Mouse (Mus musculus): ENCODE measurements around the gene Gar1.

- TF ChIP-seq CTCF (IDR thresholded peaks at IDR 0.05; ENCODE audit: insufficient read depth, low read length) (no peak), POLR2A (IDR thresholded peaks at IDR 0.05; ENCODE audit: borderline replicate concordance, extremely low read depth, low read depth, low read length) (0 out of 2 replicates have a peak, but pooled peaks have one; percentile 27)
These were observed 47.3 kb upstream of the Gar1 start, which contains the start of gene Pla2g12a for GRCm38 (mm10) chr3:129878405-129879021.

Data from lung, adult 2 months (tissue).